Mouse (Mus musculus) R1 (cell line): Measurements from ENCODE around the gene Exph5.

Source experiments
- DNase-seq: peaks from one replicate; pipeline ENCODE4 v3.0.0-alpha.2; 2018; ENCODE audit warnings: low read depth, low spot score

Exph5 gene

GRCm38 (mm10) chr9:53301269-53301720 is at the start of gene Exph5:
TSS of gene Exph5 (plus strand) at chr9:53301670.
- peak; percentile 75 for DNase-seq

GRCm38 (mm10) chr9:53254368-53254767 is 47.1 kb upstream of the Exph5 start:
- peak; percentile 81 for DNase-seq

- no peak for DNase-seq
Measured at GRCm38 (mm10) chr9:53256690-53257305, 44.7 kb upstream of the Exph5 start.

GRCm38 (mm10) chr9:53257772-53258171 is 43.7 kb upstream of the Exph5 start:
- peak; percentile 84 for DNase-seq

GRCm38 (mm10) chr9:53258199-53258598 is 43.3 kb upstream of the Exph5 start:
- DNase-seq = no peak

- peak; percentile 78 for DNase-seq
Measured at GRCm38 (mm10) chr9:53264387-53264786, 37.1 kb upstream of the Exph5 start.

- peak; percentile 96 for DNase-seq
Measured at GRCm38 (mm10) chr9:53265589-53265988, 35.9 kb upstream of the Exph5 start.

- no peak for DNase-seq
Measured at GRCm38 (mm10) chr9:53268036-53268435, 33.4 kb upstream of the Exph5 start.

- DNase-seq = peak; percentile 35
Measured at GRCm38 (mm10) chr9:53268731-53269465, 32.6 kb upstream of the Exph5 start.

GRCm38 (mm10) chr9:53269466-53269755 is 32.1 kb upstream of the Exph5 start:
- no peak for DNase-seq

- no peak for DNase-seq
Measured at GRCm38 (mm10) chr9:53271281-53272022, 30.0 kb upstream of the Exph5 start.

- DNase-seq = no peak
Measured at GRCm38 (mm10) chr9:53272207-53272606, 29.3 kb upstream of the Exph5 start.

- DNase-seq = peak; percentile 52
Measured at GRCm38 (mm10) chr9:53272714-53273113, 28.8 kb upstream of the Exph5 start.

- DNase-seq = no peak
Measured at GRCm38 (mm10) chr9:53276381-53276780, 25.1 kb upstream of the Exph5 start.

- no peak for DNase-seq
Measured at GRCm38 (mm10) chr9:53278997-53279396, 22.5 kb upstream of the Exph5 start.

- no peak for DNase-seq
Measured at GRCm38 (mm10) chr9:53286793-53287192, 14.7 kb upstream of the Exph5 start.

GRCm38 (mm10) chr9:53290006-53290405 is 11.5 kb upstream of the Exph5 start:
- no peak for DNase-seq

GRCm38 (mm10) chr9:53292833-53293232 is 8.6 kb upstream of the Exph5 start:
- no peak for DNase-seq

GRCm38 (mm10) chr9:53301801-53302311 is 386 bp downstream of the Exph5 start:
- peak; percentile 59 for DNase-seq

GRCm38 (mm10) chr9:53302415-53302814 is 945 bp downstream of the Exph5 start:
- DNase-seq = no peak

- DNase-seq = no peak
Measured at GRCm38 (mm10) chr9:53307904-53308303, 6.4 kb downstream of the Exph5 start.

- DNase-seq = no peak
Measured at GRCm38 (mm10) chr9:53312981-53313380, 11.5 kb downstream of the Exph5 start.
